Mouse (Mus musculus) forebrain, postnatal 0 days (tissue): ENCODE results near the gene Klrk1. TPM values are rescaled to one million over a fixed set of nuclear protein-coding genes. Genes with fewer than 3 reads are reported as not detected.
"Not testable (repeated sequence)": the region's sequence is repeated elsewhere in the genome, so short reads cannot be mapped to it uniquely, and the experiment has no call there.

ENCODE experiments used
- ATAC-seq: fragments of 200-750 bp; cut with Nextera tagmentation; 2 replicates; pipeline ENCODE4 v1.8.0; 2017; ENCODE audit warnings: mild to moderate bottlenecking, moderate library complexity
- DNase-seq: peaks from one replicate; pipeline ENCODE4 v3.0.0-alpha.2; 2015
- H3K27ac ChIP-seq: fragments of 300-500 bp; sonication (generic); 2 replicates; pipeline ENCODE4 v1.5.1; 2014; ENCODE audit warnings: low read depth, mild to moderate bottlenecking, antibody characterized with exemption, low read length, moderate library complexity, mixed read lengths
- H3K27me3 ChIP-seq: fragments of 300-500 bp; sonication (generic); 2 replicates; pipeline ENCODE4 v1.6.1; 2014; ENCODE audit warnings: mild to moderate bottlenecking, low read length, mixed read lengths; ENCODE audit not compliant: insufficient read depth
- H3K36me3 ChIP-seq: fragments of 300-500 bp; sonication (generic); 2 replicates; pipeline ENCODE4 v1.6.1; 2014; ENCODE audit warnings: mild to moderate bottlenecking, moderate library complexity; ENCODE audit not compliant: insufficient read depth
- H3K4me1 ChIP-seq: fragments of 300-500 bp; sonication (generic); 2 replicates; pipeline ENCODE4 v1.6.1; 2014; ENCODE audit warnings: antibody characterized with exemption; ENCODE audit not compliant: insufficient read depth
- H3K4me2 ChIP-seq: fragments of 300-500 bp; sonication (generic); 2 replicates; pipeline ENCODE4 v1.6.1; 2014; ENCODE audit warnings: low read depth, mild to moderate bottlenecking, moderate library complexity
- H3K4me3 ChIP-seq: fragments of 300-500 bp; sonication (generic); 2 replicates; pipeline ENCODE4 v1.5.1; 2014; ENCODE audit warnings: low read depth, low read length, mixed read lengths
- H3K9ac ChIP-seq: fragments of 300-500 bp; sonication (generic); 2 replicates; pipeline ENCODE4 v1.6.1; 2014; ENCODE audit warnings: mild to moderate bottlenecking
- H3K9me3 ChIP-seq: fragments of 300-500 bp; sonication (generic); 2 replicates; pipeline ENCODE4 v1.6.1; 2016; ENCODE audit warnings: low read length
- CTCF ChIP-seq: sonication (generic); IDR thresholded peaks from 2 replicates; pipeline ENCODE4 v1.5.1; 2016; ENCODE audit warnings: antibody characterized with exemption, control low read depth, low read depth
- WGBS: fragments of 180-500 bp; shearing (Covaris S2); extraction: QIAGEN DNeasy Blood & Tissue Kit; methylation state at CpG from one replicate; pipeline ENCODE4 v1.1.7; 2014; 5-methylcytosine and 5-hydroxymethylcytosine counted together
- polyA plus RNA-seq: library from polyadenylated mRNA; unstranded; fragments of >200 nt; fragmentation: Nextera tagmentation; extraction: Ambion mirVana; gene quantifications from 2 replicates; pipeline ENCODE4 v1.2.1, GENCODE M21; 2015
- total RNA-seq: library from RNA; depleted of rRNA; stranded (reverse); fragments of >200 nt; gene quantifications from 2 replicates; pipeline ENCODE4 v1.2.3, GENCODE M21; 2014; rRNA removed

Klrk1 gene
- not detected in 2 replicates for total RNA-seq
- not detected in 2 replicates for polyA plus RNA-seq

DNA sequence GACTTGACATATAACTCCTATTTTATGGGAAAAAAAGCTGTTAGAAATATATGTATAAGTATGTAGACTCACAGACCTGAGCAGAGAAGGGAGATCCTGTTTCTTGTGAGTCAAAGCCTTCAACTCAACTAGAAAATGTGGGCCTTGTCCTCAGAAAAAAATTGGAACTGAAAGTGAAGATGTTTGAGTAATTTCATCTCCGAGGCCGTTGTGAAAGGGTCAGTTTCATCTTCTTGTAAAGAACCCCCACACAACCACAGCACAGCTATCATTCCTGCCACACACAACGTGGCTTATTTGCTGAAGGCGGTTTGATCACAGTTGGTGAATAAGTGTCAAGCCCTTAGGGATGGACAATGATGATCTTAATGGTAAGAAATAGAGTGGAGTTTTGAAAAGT, at the start of gene Klrk1:
Gene Klrk1, minus strand, starts transcription at position 130 of the 400 bp plus-strand sequence.
- no peaks in the 10 kb centered on the region for H3K27me3 ChIP-seq
- ATAC-seq: no peak
- H3K9me3 ChIP-seq: no peaks in the 10 kb centered on the region
- H3K4me1 ChIP-seq: no peaks in the 10 kb centered on the region
- DNase-seq: no peak
- TF ChIP-seq CTCF: no peak
- no peaks in the 10 kb centered on the region for H3K36me3 ChIP-seq
- H3K27ac ChIP-seq: no peak within 1 kb of the TSS
- H3K4me2 ChIP-seq: no peak within 1 kb of the TSS
- H3K9ac ChIP-seq: no peak within 1 kb of the TSS
- no peak within 1 kb of the TSS for H3K4me3 ChIP-seq
- 81% methylated on average over 4 of the region's 4 CpGs for WGBS

- H3K4me1 ChIP-seq, H3K27ac ChIP-seq, ATAC-seq, H3K27me3 ChIP-seq, H3K36me3 ChIP-seq, H3K9ac ChIP-seq, DNase-seq, H3K4me3 ChIP-seq, H3K4me2 ChIP-seq, H3K9me3 ChIP-seq: not testable (repeated sequence)
- no CpG with 5 or more reads among the region's 3 CpGs for WGBS
These were observed 37.6 kb upstream of the Klrk1 start for GRCm38 (mm10) chr6:129661301-129661700.

DNA sequence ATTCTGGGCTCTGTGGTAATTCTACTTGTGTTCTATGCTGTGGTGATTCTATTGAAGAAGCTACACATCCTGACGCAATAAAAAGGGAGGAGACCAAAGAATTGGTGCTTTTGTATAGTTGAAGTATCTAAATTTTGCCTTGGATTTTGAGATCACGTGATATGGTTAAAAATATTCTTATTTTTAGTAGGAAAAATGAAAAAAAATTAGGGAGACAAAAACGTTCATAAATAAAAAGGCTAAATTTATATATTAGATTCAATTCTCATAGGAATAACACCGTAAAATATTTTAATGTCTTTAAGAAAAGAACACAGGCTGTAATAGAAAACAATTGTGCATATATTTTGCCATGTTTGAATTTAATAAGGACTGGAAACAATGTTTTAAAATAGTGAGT, 36.9 kb upstream of the Klrk1 start, which contains the start of gene Klrc2:
Gene Klrc2, minus strand, starts transcription at position 101 of the 400 bp plus-strand sequence.
- H3K9ac ChIP-seq, ATAC-seq, H3K4me3 ChIP-seq, H3K4me2 ChIP-seq, H3K4me1 ChIP-seq, H3K36me3 ChIP-seq, H3K27me3 ChIP-seq, H3K9me3 ChIP-seq, H3K27ac ChIP-seq, DNase-seq: not testable (repeated sequence)
- WGBS: 78% methylated on average over 4 of the region's 4 CpGs

- not testable (repeated sequence) for ATAC-seq, DNase-seq, H3K4me2 ChIP-seq, H3K4me3 ChIP-seq, H3K27ac ChIP-seq, H3K36me3 ChIP-seq, H3K9ac ChIP-seq, H3K9me3 ChIP-seq, H3K4me1 ChIP-seq, H3K27me3 ChIP-seq
- WGBS: 100% methylated on average over 1 of the region's 3 CpGs
These were observed 20.4 kb upstream of the Klrk1 start for GRCm38 (mm10) chr6:129644054-129644453.

GRCm38 (mm10) chr6:129643237-129643636, 19.6 kb upstream of the Klrk1 start, which contains the start of gene Klrc3:
Gene Klrc3 (minus strand): TSS chr6:129643337.
- not testable (repeated sequence) for DNase-seq, H3K27ac ChIP-seq, H3K4me3 ChIP-seq, H3K9ac ChIP-seq, H3K36me3 ChIP-seq, H3K4me2 ChIP-seq, H3K9me3 ChIP-seq, H3K4me1 ChIP-seq, ATAC-seq, H3K27me3 ChIP-seq
- 77% methylated on average over 3 of the region's 3 CpGs for WGBS

DNA sequence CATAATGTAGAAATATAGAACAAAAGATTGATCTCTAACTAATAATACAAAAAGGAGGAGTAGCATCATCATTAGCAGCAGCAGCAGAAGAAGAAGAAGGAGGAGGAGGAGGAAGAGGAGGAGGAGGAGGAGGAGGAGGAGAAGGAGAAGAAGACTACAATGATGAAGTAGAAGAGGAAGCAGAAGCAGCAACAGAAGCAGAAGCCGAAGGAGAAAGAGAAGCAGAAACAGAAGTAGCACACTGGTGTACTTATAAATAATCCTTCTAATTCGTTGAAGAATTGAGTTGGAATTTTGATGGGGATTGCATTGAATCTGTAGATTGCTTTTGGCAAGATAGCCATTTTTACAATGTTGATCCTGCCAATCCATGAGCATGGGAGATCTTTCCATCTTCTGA, 7.4 kb upstream of the Klrk1 start:
- H3K27ac ChIP-seq, ATAC-seq, H3K27me3 ChIP-seq, DNase-seq, H3K9me3 ChIP-seq, H3K36me3 ChIP-seq, H3K4me1 ChIP-seq, H3K4me2 ChIP-seq, H3K4me3 ChIP-seq, H3K9ac ChIP-seq: not testable (repeated sequence)
- WGBS: 83% methylated on average over 2 of the region's 2 CpGs

DNA sequence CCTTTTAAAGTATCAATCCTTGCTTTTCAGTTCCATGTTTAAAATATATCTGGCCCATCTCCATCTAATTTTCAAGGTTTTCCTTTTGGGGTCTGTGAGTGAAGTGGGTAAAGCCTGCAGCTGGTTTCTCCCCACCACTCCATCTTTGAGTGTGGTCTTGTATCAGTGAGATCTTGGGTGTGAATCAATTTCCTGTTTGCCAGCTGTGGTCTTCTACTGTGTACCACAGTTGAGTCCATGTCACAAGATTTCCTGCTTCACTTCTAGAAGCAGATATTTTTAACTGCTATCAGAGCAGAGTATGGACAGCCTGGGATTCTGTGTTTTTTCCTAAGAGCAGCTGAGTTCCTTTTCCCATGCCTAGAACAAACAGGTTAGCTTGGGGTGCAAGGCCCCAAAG, 15.3 kb downstream of the Klrk1 start:
- no peaks in the 10 kb centered on the region for H3K9me3 ChIP-seq
- no peaks in the 10 kb centered on the region for H3K36me3 ChIP-seq
- no peak overlapping the region for H3K4me3 ChIP-seq
- no peak for DNase-seq
- no peak for TF ChIP-seq CTCF
- no peak overlapping the region for H3K9ac ChIP-seq
- no peak overlapping the region for H3K27ac ChIP-seq
- no peaks in the 10 kb centered on the region for H3K4me1 ChIP-seq
- no peak for ATAC-seq
- H3K4me2 ChIP-seq: no peak overlapping the region
- H3K27me3 ChIP-seq: no peaks in the 10 kb centered on the region

DNA sequence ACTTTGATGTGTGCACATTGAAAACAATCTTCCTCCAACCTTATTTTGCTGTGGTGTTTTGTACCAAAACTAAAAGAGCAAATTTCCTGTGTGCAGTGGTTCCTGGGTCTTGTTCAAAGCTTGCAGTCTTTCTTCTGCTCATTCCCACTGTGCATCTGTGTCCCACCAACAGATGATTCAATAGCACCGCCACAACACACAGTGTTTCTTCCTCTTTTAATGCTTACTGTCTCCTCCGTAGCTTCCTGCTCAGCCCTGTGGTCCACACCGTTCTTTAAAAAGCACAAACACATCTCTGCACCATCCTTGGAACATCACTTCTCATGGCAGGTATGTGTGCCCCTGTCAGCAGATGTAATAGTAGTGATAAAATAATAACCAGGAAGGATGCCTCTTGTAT, 32.2 kb downstream of the Klrk1 start, which contains the start of gene Klrd1:
Gene Klrd1, plus strand, starts transcription at position 275 of the 400 bp plus-strand sequence.
- Histone ChIP-seq H3K27me3 (no peaks in the 10 kb centered on the region), H3K27ac (no peak within 1 kb of the TSS), H3K9me3 (no peaks in the 10 kb centered on the region), H3K4me1 (no peaks in the 10 kb centered on the region), H3K36me3 (no peaks in the 10 kb centered on the region), H3K4me2 (no peak within 1 kb of the TSS), H3K4me3 (no peak within 1 kb of the TSS), H3K9ac (no peak within 1 kb of the TSS)
- no peak for DNase-seq
- WGBS: 85% methylated on average over 3 of the region's 3 CpGs
- ATAC-seq: no peak
- no peak for TF ChIP-seq CTCF
